Mouse (Mus musculus): ENCODE measurements around the gene Cenpp. TPM values are rescaled to one million over a fixed set of nuclear protein-coding genes. Genes with fewer than 3 reads are reported as not detected.
A peak's percentile ranks its signal among the peaks of the same experiment; 100 is the strongest.
"Not testable (repeated sequence)": the region's sequence is repeated elsewhere in the genome, so short reads cannot be mapped to it uniquely, and the experiment has no call there.

Gene Cenpp
- polyA plus RNA-seq, 1 experiment from 2014 or later: 24.1 TPM

- not testable (repeated sequence) for H3K4me1 ChIP-seq; H3K4me3 ChIP-seq (replicated peaks); H3K9ac ChIP-seq; H3K4me2 ChIP-seq; H3K9me3 ChIP-seq; ATAC-seq (ENCODE audit: insufficient read depth, low FRiP score, low read depth); H3K27me3 ChIP-seq (replicated peaks); H3K36me3 ChIP-seq; H3K27ac ChIP-seq
- WGBS: 84% methylated on average over 2 of the region's 2 CpGs
Observed at GRCm38 (mm10) chr13:49602541-49602940, 50.0 kb downstream of the Cenpp start.

DNA sequence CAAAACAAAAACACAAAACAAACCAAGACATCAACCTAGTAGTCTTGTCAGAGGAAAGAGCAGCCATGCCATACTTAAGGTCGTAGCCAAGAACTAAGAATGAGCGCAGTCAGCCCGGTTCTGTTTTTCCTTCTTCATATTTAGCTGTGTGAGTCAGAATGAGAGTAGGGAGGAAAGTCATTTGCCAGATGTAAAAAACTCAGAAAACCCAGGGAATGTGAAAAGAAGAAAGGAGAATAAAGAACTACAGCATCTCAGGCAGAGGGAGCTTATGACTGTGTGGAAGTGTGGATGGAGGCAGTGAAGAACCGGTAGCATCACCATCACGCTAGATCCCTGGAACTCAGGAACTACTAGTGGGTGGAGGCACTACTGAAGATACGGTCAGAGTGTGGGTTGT lies 66.5 kb downstream of the Cenpp start:
- no peaks in the 10 kb centered on the region for H3K36me3 ChIP-seq
- ATAC-seq (ENCODE audit: insufficient read depth, low FRiP score, low read depth): no peak
- H3K4me3 ChIP-seq (replicated peaks): no peak overlapping the region
- H3K27ac ChIP-seq: no peak overlapping the region
- H3K27me3 ChIP-seq (replicated peaks): no peaks in the 10 kb centered on the region
- no peak overlapping the region for H3K9ac ChIP-seq
- no peaks in the 10 kb centered on the region for H3K4me1 ChIP-seq
- 90% methylated on average over 6 of the region's 6 CpGs for WGBS
- no peaks in the 10 kb centered on the region for H3K9me3 ChIP-seq
- no peak overlapping the region for H3K4me2 ChIP-seq

- no peaks in the 10 kb centered on the region for H3K9me3 ChIP-seq
- no peaks in the 10 kb centered on the region for H3K27me3 ChIP-seq (replicated peaks)
- H3K36me3 ChIP-seq: no peaks in the 10 kb centered on the region
- no peak for ATAC-seq (ENCODE audit: insufficient read depth, low FRiP score, low read depth)
- H3K4me1 ChIP-seq: no peaks in the 10 kb centered on the region
- H3K9ac ChIP-seq: no peak overlapping the region
- no peak overlapping the region for H3K4me2 ChIP-seq
- H3K4me3 ChIP-seq (replicated peaks): no peak overlapping the region
- WGBS: 64% methylated on average over 8 of the region's 8 CpGs
- peak overlapping the region; percentile 42 for H3K27ac ChIP-seq
Observed at GRCm38 (mm10) chr13:49584307-49585005, 68.1 kb downstream of the Cenpp start.

GRCm38 (mm10) chr13:49583859-49584258 lies 68.7 kb downstream of the Cenpp start:
- Histone ChIP-seq H3K9me3 (no peaks in the 10 kb centered on the region), H3K4me1 (no peaks in the 10 kb centered on the region), H3K27ac (peak overlapping the region; percentile 42), H3K27me3 (replicated peaks) (no peaks in the 10 kb centered on the region), H3K4me2 (no peak overlapping the region), H3K4me3 (replicated peaks) (no peak overlapping the region), H3K9ac (no peak overlapping the region), H3K36me3 (no peaks in the 10 kb centered on the region)
- no peak for ATAC-seq (ENCODE audit: insufficient read depth, low FRiP score, low read depth)

GRCm38 (mm10) chr13:49581541-49582530 lies 70.7 kb downstream of the Cenpp start, which contains the start of gene Omd:
Omd (plus strand) TSS chr13:49582462.
- Histone ChIP-seq H3K36me3 (no peaks in the 10 kb centered on the region), H3K4me2 (peak within 1 kb of the TSS; percentile 19; the same call in 1 of the 2 replicates), H3K4me3 (replicated peaks) (no peak within 1 kb of the TSS), H3K27me3 (replicated peaks) (no peaks in the 10 kb centered on the region), H3K9ac (no peak within 1 kb of the TSS), H3K9me3 (no peaks in the 10 kb centered on the region), H3K4me1 (no peaks in the 10 kb centered on the region), H3K27ac (peak within 1 kb of the TSS; percentile 90)
- 38% methylated on average over 8 of the region's 8 CpGs for WGBS
- peak; percentile 53; the same call in 1 of the 2 replicates for ATAC-seq (ENCODE audit: insufficient read depth, low FRiP score, low read depth)

- 69% methylated on average over 2 of the region's 2 CpGs for WGBS
Observed at GRCm38 (mm10) chr13:49571418-49571817, 81.2 kb downstream of the Cenpp start.

GRCm38 (mm10) chr13:49570371-49570770 lies 82.2 kb downstream of the Cenpp start:
- no peak overlapping the region for H3K9ac ChIP-seq
- H3K36me3 ChIP-seq: no peaks in the 10 kb centered on the region
- no peaks in the 10 kb centered on the region for H3K4me1 ChIP-seq
- ATAC-seq (ENCODE audit: insufficient read depth, low FRiP score, low read depth): no peak
- 80% methylated on average over 3 of the region's 3 CpGs for WGBS
- H3K4me3 ChIP-seq (replicated peaks): no peak overlapping the region
- no peak overlapping the region for H3K4me2 ChIP-seq
- H3K27ac ChIP-seq: no peak overlapping the region
- H3K27me3 ChIP-seq (replicated peaks): no peaks in the 10 kb centered on the region
- H3K9me3 ChIP-seq: no peaks in the 10 kb centered on the region

More at GRCm38 (mm10) chr13:49571418-49571817, 81.2 kb downstream of the Cenpp start:
- no peaks in the 10 kb centered on the region for H3K27me3 ChIP-seq (replicated peaks)
- no peaks in the 10 kb centered on the region for H3K36me3 ChIP-seq
- H3K4me2 ChIP-seq: no peak overlapping the region
- no peaks in the 10 kb centered on the region for H3K9me3 ChIP-seq
- no peak for ATAC-seq (ENCODE audit: insufficient read depth, low FRiP score, low read depth)
- no peaks in the 10 kb centered on the region for H3K4me1 ChIP-seq
- no peak overlapping the region for H3K9ac ChIP-seq
- no peak overlapping the region for H3K4me3 ChIP-seq (replicated peaks)
- no peak overlapping the region for H3K27ac ChIP-seq

DNA sequence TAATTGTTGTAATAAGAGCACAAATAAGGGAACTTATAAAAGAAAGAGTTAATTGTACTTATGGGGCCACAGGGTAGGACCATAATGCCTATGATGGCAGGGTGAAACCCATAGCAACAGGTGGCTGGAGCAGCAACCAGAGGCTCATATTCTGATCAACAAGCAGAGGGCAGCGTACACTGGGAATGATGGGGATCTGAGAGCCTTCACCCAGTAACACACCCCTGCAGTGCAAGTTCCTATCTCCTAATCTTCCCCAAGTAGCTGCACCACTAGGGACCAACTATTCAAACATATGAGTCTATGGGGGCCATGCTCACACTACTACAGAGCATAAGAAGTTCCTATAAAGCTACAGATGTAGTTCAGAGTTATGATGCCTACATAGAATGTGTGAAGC lies 88.2 kb downstream of the Cenpp start:
- H3K36me3 ChIP-seq: no peaks in the 10 kb centered on the region
- 83% methylated on average over 1 of the region's 1 CpGs for WGBS
- H3K4me3 ChIP-seq (replicated peaks): no peak overlapping the region
- H3K27me3 ChIP-seq (replicated peaks): no peaks in the 10 kb centered on the region
- ATAC-seq (ENCODE audit: insufficient read depth, low FRiP score, low read depth): no peak
- no peak overlapping the region for H3K9ac ChIP-seq
- no peaks in the 10 kb centered on the region for H3K9me3 ChIP-seq
- no peaks in the 10 kb centered on the region for H3K4me1 ChIP-seq
- no peak overlapping the region for H3K4me2 ChIP-seq
- no peak overlapping the region for H3K27ac ChIP-seq

DNA sequence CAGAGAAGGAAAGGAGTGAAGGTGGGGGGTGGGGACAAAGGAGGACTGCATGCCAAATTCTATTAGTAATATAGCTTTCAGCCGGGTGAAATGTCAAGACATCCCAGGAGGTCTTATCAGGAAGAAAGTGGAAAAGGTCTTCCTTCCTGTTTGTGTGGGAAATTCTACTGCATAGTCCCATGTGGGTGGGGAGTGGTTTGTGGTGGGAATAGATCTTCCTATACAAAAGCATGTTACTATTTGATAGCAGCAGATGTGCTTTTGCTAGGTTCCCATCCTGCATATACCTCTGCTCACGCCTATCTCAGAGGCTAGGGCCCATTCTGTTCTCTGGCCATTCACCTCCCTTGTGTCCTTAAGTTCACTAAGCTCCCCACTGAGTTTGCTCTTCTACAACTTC lies 91.7 kb downstream of the Cenpp start:
- no peak for ATAC-seq (ENCODE audit: insufficient read depth, low FRiP score, low read depth)
- no peaks in the 10 kb centered on the region for H3K4me1 ChIP-seq
- H3K36me3 ChIP-seq: no peaks in the 10 kb centered on the region
- no peak overlapping the region for H3K4me3 ChIP-seq (replicated peaks)
- H3K4me2 ChIP-seq: no peak overlapping the region
- H3K27me3 ChIP-seq (replicated peaks): no peaks in the 10 kb centered on the region
- WGBS: 47% methylated on average over 2 of the region's 2 CpGs
- no peak overlapping the region for H3K27ac ChIP-seq
- H3K9me3 ChIP-seq: no peaks in the 10 kb centered on the region
- no peak overlapping the region for H3K9ac ChIP-seq

DNA sequence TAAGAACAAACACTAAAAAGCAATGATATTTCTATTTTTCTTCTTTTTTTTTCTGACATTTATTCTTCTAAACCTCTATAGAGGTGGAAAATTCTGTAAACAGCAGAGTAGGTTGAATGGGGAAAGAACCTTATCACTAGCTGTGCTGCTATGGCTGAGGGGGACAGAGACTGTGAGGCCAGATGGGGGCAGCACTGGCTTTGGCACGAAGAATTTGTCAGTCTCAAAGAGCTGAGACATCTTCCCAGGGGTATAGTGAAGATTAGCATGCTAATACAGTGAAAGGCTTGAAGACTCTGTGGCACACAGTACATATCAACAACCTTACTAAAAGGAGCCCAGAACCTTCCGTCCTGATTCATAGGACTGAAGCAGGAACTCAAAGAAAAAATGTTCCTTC lies 93.4 kb downstream of the Cenpp start:
- WGBS: 44% methylated on average over 2 of the region's 2 CpGs
- H3K4me2 ChIP-seq: no peak overlapping the region
- no peaks in the 10 kb centered on the region for H3K36me3 ChIP-seq
- ATAC-seq (ENCODE audit: insufficient read depth, low FRiP score, low read depth): no peak
- H3K4me1 ChIP-seq: no peaks in the 10 kb centered on the region
- H3K27ac ChIP-seq: no peak overlapping the region
- no peak overlapping the region for H3K4me3 ChIP-seq (replicated peaks)
- H3K27me3 ChIP-seq (replicated peaks): no peaks in the 10 kb centered on the region
- no peaks in the 10 kb centered on the region for H3K9me3 ChIP-seq
- H3K9ac ChIP-seq: no peak overlapping the region

DNA sequence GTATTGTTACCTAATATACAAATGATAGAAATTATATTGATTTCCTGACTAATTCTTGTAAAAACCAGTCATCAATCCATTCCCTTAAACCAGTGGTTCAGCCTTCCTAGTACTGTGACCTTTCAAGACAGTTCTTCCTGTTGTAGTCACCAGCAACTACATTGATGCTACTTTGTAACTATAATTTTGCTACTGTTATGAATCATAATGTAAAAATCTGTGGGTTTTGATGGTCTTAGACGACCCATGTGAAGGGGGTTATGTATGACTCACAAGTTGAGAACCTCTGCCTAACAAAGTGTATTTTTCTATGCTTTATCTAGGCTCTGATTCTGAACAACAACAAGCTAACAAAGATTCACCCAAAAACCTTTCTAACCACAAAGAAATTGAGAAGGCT lies 95.7 kb downstream of the Cenpp start:
- no peaks in the 10 kb centered on the region for H3K36me3 ChIP-seq
- H3K4me1 ChIP-seq: no peaks in the 10 kb centered on the region
- no peak for ATAC-seq (ENCODE audit: insufficient read depth, low FRiP score, low read depth)
- H3K9me3 ChIP-seq: no peaks in the 10 kb centered on the region
- H3K4me2 ChIP-seq: no peak overlapping the region
- H3K27me3 ChIP-seq (replicated peaks): no peaks in the 10 kb centered on the region
- H3K9ac ChIP-seq: no peak overlapping the region
- H3K4me3 ChIP-seq (replicated peaks): no peak overlapping the region
- 54% methylated on average over 1 of the region's 1 CpGs for WGBS
- no peak overlapping the region for H3K27ac ChIP-seq

DNA sequence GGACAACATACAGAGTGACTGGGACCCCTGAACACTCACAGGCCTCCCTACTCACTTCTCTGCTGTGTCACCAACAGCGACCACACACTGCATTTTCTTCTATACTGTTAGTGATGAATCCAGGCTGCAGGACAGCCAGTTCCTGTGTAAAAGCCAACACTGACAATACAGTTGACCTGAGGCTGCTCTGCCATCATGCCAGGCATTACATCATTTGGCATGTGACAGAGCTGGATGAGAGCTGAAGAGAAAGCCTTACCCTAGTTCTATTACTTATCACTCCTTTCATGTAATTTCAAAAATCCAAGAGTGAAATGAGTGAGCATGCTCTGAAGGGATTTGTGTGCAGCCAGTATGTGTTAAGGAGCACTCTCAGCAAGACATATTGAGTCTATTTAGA lies 96.4 kb downstream of the Cenpp start:
- no peak for ATAC-seq (ENCODE audit: insufficient read depth, low FRiP score, low read depth)

More for the DNA sequence above, 96.4 kb downstream of the Cenpp start:
- Histone ChIP-seq H3K9me3 (no peaks in the 10 kb centered on the region), H3K27ac (no peak overlapping the region), H3K27me3 (replicated peaks) (no peaks in the 10 kb centered on the region), H3K9ac (no peak overlapping the region), H3K4me1 (no peaks in the 10 kb centered on the region), H3K36me3 (no peaks in the 10 kb centered on the region), H3K4me3 (replicated peaks) (no peak overlapping the region), H3K4me2 (no peak overlapping the region)
- WGBS: 69% methylated on average over 1 of the region's 1 CpGs

Data from stomach, embryonic 15.5 days (tissue).